Mouse (Mus musculus): ENCODE results near the gene Klf11. TPM values are rescaled to one million over a fixed set of nuclear protein-coding genes. Genes with fewer than 3 reads are reported as not detected.

Klf11 gene
- polyA plus RNA-seq, 1 experiment from 2014 or later: 17.0 TPM

GRCm38 (mm10) chr12:24648094-24648493, 3.0 kb upstream of the Klf11 start:
- no peak overlapping the region for H3K4me2 ChIP-seq
- H3K4me3 ChIP-seq (ENCODE audit: low read depth, low read length): no peak overlapping the region
- H3K27me3 ChIP-seq (ENCODE audit: control insufficient read depth, insufficient read depth, low read length): peaks cover 2% of the 10 kb centered on the region; the same call in 1 of the 2 replicates
- DNase-seq (ENCODE audit: low spot score, missing footprints) (no peak), ATAC-seq (ENCODE audit: low FRiP score) (no peak)
- no peaks in the 10 kb centered on the region for H3K36me3 ChIP-seq (ENCODE audit: control insufficient read depth, insufficient read depth, low read length)
- peaks cover 12% of the 10 kb centered on the region for H3K4me1 ChIP-seq (ENCODE audit: control insufficient read depth, insufficient read depth, low read length)
- WGBS: 72% methylated on average over 1 of the region's 1 CpGs
- H3K27ac ChIP-seq (ENCODE audit: low read depth, low read length): no peak overlapping the region
- no peaks in the 10 kb centered on the region for H3K9me3 ChIP-seq (ENCODE audit: control insufficient read depth, low read length)
- no peak overlapping the region for H3K9ac ChIP-seq (ENCODE audit: low read length)

- Histone ChIP-seq H3K4me2 (peak overlapping the region; percentile 60), H3K4me3 (ENCODE audit: low read depth, low read length) (peak overlapping the region; percentile 83), H3K9ac (ENCODE audit: low read length) (peak overlapping the region; percentile 53), H3K27me3 (ENCODE audit: control insufficient read depth, insufficient read depth, low read length) (peaks cover 2% of the 10 kb centered on the region; the same call in 1 of the 2 replicates), H3K27ac (ENCODE audit: low read depth, low read length) (peak overlapping the region; percentile 12; the same call in 1 of the 2 replicates), H3K36me3 (ENCODE audit: control insufficient read depth, insufficient read depth, low read length) (peaks cover 6% of the 10 kb centered on the region), H3K9me3 (ENCODE audit: control insufficient read depth, low read length) (no peaks in the 10 kb centered on the region), H3K4me1 (ENCODE audit: control insufficient read depth, insufficient read depth, low read length) (peaks cover 12% of the 10 kb centered on the region)
- DNase-seq (ENCODE audit: low spot score, missing footprints): peak; percentile 89
- WGBS: 4% methylated on average over 22 of the region's 22 CpGs
- peak; percentile 8; the same call in 1 of the 2 replicates for ATAC-seq (ENCODE audit: low FRiP score)
Measured at GRCm38 (mm10) chr12:24650415-24651062, 535 bp upstream of the Klf11 start.

DNA sequence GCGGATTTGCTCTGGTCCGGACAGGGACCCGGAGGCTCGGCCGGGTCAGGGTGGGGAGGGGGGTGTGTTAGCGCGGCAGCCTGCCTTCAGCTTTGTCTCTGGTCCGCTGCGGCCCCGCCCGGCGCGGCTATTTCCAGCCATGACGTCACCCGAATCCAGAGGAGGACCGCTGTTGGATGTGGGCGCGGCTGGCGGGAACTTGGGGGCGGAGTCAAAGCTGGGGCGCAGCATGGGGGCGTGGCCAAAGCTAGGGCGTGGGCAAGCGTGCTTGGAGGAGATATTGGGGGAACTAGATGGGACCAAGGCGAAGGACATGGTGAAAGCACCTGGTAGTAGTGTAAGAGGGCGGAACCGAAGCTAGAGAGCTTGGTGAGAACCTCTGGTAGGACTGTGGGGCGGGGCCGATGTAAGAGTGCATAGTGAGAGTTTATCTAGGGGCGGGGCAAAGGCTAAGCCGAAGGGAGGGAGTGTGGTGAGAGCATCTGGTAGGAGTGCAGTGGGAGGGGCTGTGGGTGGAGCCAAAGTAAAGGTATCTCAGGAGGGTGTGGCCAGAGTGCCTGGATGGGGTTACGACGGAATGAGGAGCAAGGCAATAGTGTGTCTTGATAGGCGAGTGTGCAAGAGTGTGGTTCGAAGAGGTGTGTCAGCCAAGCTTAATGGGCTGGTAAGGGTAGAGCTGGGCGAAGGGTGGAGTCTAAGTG, 718 bp downstream of the Klf11 start:
- DNase-seq (ENCODE audit: low spot score, missing footprints): peak; percentile 99
- peak overlapping the region; percentile 60 for H3K4me2 ChIP-seq
- H3K4me1 ChIP-seq (ENCODE audit: control insufficient read depth, insufficient read depth, low read length): peaks cover 22% of the 10 kb centered on the region
- H3K9me3 ChIP-seq (ENCODE audit: control insufficient read depth, low read length): no peaks in the 10 kb centered on the region
- WGBS: 1% methylated on average over 36 of the region's 36 CpGs
- H3K36me3 ChIP-seq (ENCODE audit: control insufficient read depth, insufficient read depth, low read length): peaks cover 6% of the 10 kb centered on the region
- peaks cover 2% of the 10 kb centered on the region; the same call in 1 of the 2 replicates for H3K27me3 ChIP-seq (ENCODE audit: control insufficient read depth, insufficient read depth, low read length)
- peak; percentile 87 for ATAC-seq (ENCODE audit: low FRiP score)
- peak overlapping the region; percentile 84 for H3K27ac ChIP-seq (ENCODE audit: low read depth, low read length)
- peak overlapping the region; percentile 89 for H3K9ac ChIP-seq (ENCODE audit: low read length)
- H3K4me3 ChIP-seq (ENCODE audit: low read depth, low read length): peak overlapping the region; percentile 83

DNA sequence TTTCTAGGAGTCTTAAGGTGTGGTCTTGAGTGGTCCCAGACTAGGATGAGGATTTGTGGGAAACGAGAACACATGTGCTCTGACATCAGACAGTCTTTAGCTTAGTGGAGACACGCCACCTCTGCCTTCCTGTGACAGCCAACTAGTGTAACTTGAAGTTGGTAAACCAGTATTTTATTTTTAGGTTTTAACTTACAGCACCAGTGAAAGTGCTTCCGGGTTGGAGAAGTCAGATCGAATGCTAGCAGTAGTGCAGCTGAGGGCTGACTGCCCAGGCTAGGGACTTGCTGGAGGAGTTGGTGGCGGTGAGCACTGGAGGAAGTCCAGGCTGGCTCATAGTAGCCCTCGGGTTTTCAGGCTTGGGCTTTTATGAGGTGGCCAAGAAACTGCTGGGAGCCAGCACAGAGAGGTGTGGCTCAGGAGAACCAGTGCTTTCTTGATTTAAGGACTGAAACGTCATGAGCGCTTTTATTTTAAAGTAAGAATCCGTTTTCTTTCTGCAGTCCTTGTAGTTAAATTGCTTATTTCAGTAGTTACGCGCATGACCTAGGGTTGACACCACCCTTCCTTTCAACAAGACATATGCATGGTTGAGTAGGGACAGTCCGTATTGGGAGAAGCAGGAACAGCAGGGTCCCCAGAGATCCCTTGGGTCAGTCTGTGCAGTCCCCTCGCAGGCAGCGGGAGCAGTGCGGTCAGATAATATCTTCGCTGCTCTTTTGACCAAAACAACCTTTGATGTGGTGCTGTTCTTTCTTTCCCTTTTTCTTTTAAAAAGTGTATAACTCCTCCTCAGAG, 3.2 kb downstream of the Klf11 start:
- Histone ChIP-seq H3K4me2 (no peak overlapping the region), H3K4me3 (ENCODE audit: low read depth, low read length) (no peak overlapping the region), H3K4me1 (ENCODE audit: control insufficient read depth, insufficient read depth, low read length) (peaks cover 29% of the 10 kb centered on the region), H3K9ac (ENCODE audit: low read length) (no peak overlapping the region), H3K9me3 (ENCODE audit: control insufficient read depth, low read length) (no peaks in the 10 kb centered on the region), H3K27me3 (ENCODE audit: control insufficient read depth, insufficient read depth, low read length) (peaks cover 2% of the 10 kb centered on the region; the same call in 1 of the 2 replicates), H3K36me3 (ENCODE audit: control insufficient read depth, insufficient read depth, low read length) (peaks cover 6% of the 10 kb centered on the region), H3K27ac (ENCODE audit: low read depth, low read length) (no peak overlapping the region)
- WGBS: 88% methylated on average over 16 of the region's 16 CpGs
- ATAC-seq (ENCODE audit: low FRiP score) (no peak), DNase-seq (ENCODE audit: low spot score, missing footprints) (peak; percentile 66)

DNA sequence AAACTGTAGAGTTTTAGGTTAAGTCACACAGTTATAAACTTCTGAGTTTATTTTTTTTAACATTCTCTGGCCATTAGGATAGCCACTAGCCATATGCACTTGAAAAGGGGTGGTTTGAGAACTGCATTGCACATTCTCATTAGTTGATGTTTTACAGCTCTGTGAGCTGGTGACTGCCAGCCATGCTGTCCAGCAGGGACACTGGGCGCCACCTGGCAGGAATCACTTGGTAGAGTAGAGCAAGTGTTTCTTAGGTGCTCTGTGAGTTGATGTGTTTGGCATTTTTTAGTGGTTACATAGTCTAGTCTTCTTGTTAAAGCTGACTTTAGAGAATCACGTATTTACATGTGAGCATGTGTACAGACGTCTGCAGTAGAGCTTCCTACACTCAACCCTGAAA, 5.4 kb downstream of the Klf11 start:
- Histone ChIP-seq H3K27me3 (ENCODE audit: control insufficient read depth, insufficient read depth, low read length) (no peaks in the 10 kb centered on the region), H3K9me3 (ENCODE audit: control insufficient read depth, low read length) (no peaks in the 10 kb centered on the region), H3K4me1 (ENCODE audit: control insufficient read depth, insufficient read depth, low read length) (peaks cover 23% of the 10 kb centered on the region), H3K36me3 (ENCODE audit: control insufficient read depth, insufficient read depth, low read length) (peaks cover 9% of the 10 kb centered on the region), H3K4me2 (peak overlapping the region; percentile 10; the same call in 1 of the 2 replicates), H3K9ac (ENCODE audit: low read length) (peak overlapping the region; percentile 48), H3K27ac (ENCODE audit: low read depth, low read length) (peak overlapping the region; percentile 40; the same call in 1 of the 2 replicates), H3K4me3 (ENCODE audit: low read depth, low read length) (no peak overlapping the region)
- no peak for ATAC-seq (ENCODE audit: low FRiP score)
- no peak for DNase-seq (ENCODE audit: low spot score, missing footprints)
- whole genome bisulfite sequencing: 86% methylated on average over 3 of the region's 3 CpGs

DNA sequence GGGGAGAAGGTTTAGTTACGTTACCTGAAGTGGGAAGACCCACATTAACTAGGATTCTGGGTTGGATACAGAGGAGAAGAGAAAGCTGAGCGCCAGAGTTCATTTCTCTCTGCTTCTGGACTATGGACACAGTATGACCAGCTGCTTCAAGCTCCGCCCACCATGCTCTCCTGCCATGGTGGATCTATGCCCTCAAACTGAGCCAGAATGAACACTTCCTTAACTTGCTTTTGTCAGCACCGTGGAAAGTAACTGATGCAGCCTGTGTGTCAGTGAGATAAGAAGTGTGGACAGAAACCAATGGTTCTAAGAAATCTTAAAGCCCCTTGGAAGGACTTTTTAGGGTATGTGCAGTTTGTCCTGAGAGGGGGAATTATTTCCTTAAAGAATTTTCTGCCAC, 7.9 kb downstream of the Klf11 start:
- Histone ChIP-seq H3K27ac (ENCODE audit: low read depth, low read length) (no peak overlapping the region), H3K4me1 (ENCODE audit: control insufficient read depth, insufficient read depth, low read length) (peaks cover 17% of the 10 kb centered on the region), H3K27me3 (ENCODE audit: control insufficient read depth, insufficient read depth, low read length) (no peaks in the 10 kb centered on the region), H3K9ac (ENCODE audit: low read length) (no peak overlapping the region), H3K4me2 (no peak overlapping the region), H3K36me3 (ENCODE audit: control insufficient read depth, insufficient read depth, low read length) (peaks cover 9% of the 10 kb centered on the region), H3K4me3 (ENCODE audit: low read depth, low read length) (no peak overlapping the region), H3K9me3 (ENCODE audit: control insufficient read depth, low read length) (no peaks in the 10 kb centered on the region)
- WGBS: 91% methylated on average over 4 of the region's 4 CpGs
- ATAC-seq (ENCODE audit: low FRiP score) (no peak), DNase-seq (ENCODE audit: low spot score, missing footprints) (peak; percentile 81)

GRCm38 (mm10) chr12:24659923-24660322, 8.8 kb downstream of the Klf11 start:
- Histone ChIP-seq H3K4me1 (ENCODE audit: control insufficient read depth, insufficient read depth, low read length) (peaks cover 17% of the 10 kb centered on the region), H3K27ac (ENCODE audit: low read depth, low read length) (no peak overlapping the region), H3K4me3 (ENCODE audit: low read depth, low read length) (no peak overlapping the region), H3K9ac (ENCODE audit: low read length) (no peak overlapping the region), H3K27me3 (ENCODE audit: control insufficient read depth, insufficient read depth, low read length) (no peaks in the 10 kb centered on the region), H3K36me3 (ENCODE audit: control insufficient read depth, insufficient read depth, low read length) (peaks cover 9% of the 10 kb centered on the region), H3K9me3 (ENCODE audit: control insufficient read depth, low read length) (no peaks in the 10 kb centered on the region), H3K4me2 (no peak overlapping the region)
- ATAC-seq (ENCODE audit: low FRiP score) (no peak), DNase-seq (ENCODE audit: low spot score, missing footprints) (no peak)
- 93% methylated on average over 9 of the region's 9 CpGs for WGBS

- Histone ChIP-seq H3K4me2 (no peak overlapping the region), H3K9me3 (ENCODE audit: control insufficient read depth, low read length) (no peaks in the 10 kb centered on the region), H3K27me3 (ENCODE audit: control insufficient read depth, insufficient read depth, low read length) (no peaks in the 10 kb centered on the region), H3K4me3 (ENCODE audit: low read depth, low read length) (no peak overlapping the region), H3K4me1 (ENCODE audit: control insufficient read depth, insufficient read depth, low read length) (peaks cover 13% of the 10 kb centered on the region), H3K36me3 (ENCODE audit: control insufficient read depth, insufficient read depth, low read length) (peaks cover 3% of the 10 kb centered on the region), H3K9ac (ENCODE audit: low read length) (no peak overlapping the region), H3K27ac (ENCODE audit: low read depth, low read length) (no peak overlapping the region)
- ATAC-seq (ENCODE audit: low FRiP score) (no peak), DNase-seq (ENCODE audit: low spot score, missing footprints) (no peak)
- WGBS: 87% methylated on average over 4 of the region's 4 CpGs
Measured at GRCm38 (mm10) chr12:24661100-24661499, 10.0 kb downstream of the Klf11 start.
